Mouse (Mus musculus): ENCODE measurements around the gene Olfr1390. TPM values are rescaled to one million over a fixed set of nuclear protein-coding genes. Genes with fewer than 3 reads are reported as not detected.
"Not testable (repeated sequence)": the region's sequence is repeated elsewhere in the genome, so short reads cannot be mapped to it uniquely, and the experiment has no call there.

Gene Olfr1390
- total RNA-seq (2021), result not detected

- intact Hi-C loops (cut with DNase I), result no loop called here
- DNase-seq, result no peak
Measured at GRCm38 (mm10) chr11:49334888-49335287, at the start of gene Olfr1390. Gene Olfr1390 (plus strand): TSS chr11:49335188.

DNA sequence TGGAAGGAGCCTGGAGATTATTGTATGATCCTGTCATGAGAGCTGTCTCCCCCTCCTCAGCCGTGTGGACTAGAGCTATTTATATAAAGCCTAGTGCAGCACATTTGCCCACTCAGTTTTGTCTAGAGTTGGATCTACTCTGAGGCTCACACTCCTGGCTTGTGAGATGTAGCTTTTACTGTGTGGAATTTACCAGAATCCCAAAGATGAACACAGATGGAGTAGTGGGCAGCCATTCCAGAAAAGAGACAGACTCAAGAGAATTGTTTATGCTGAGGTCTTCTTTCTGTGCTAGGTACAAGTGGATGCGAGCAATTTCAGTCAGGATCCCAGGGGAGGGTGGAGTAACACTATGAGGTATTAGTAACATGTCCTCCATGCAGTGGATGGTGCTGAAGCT is 47.7 kb upstream of the Olfr1390 start:
- intact Hi-C loops (cut with DNase I), result no loop called here
- DNase-seq, result no peak

GRCm38 (mm10) chr11:49292777-49293176 is 42.2 kb upstream of the Olfr1390 start:
- no peak for DNase-seq
- intact Hi-C loops (cut with DNase I), result no loop called here

GRCm38 (mm10) chr11:49304441-49304840 is 30.5 kb upstream of the Olfr1390 start, which contains the start of gene Olfr10:
Gene Olfr10 (plus strand): TSS chr11:49304741.
- no peak for DNase-seq
- intact Hi-C loops (cut with DNase I), result no loop called here

DNA sequence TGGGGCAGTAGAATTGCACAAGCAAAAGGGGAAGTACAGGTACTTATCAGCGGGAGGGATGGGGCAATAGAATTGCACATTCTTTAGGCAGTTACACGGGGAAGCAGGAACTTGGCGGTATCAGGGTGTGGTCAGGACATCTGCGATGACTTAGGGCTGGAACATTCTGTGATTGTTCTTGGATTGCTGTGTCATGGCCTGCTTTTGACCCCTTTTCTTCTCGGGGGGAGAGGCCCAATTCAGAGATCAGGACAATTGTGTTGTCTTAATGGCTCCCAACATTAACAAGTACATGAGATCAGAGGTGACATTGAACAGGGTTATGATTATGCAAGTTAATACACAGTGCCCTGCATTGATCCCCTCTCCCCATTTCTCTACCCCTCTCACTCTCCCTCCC is 26.4 kb upstream of the Olfr1390 start:
- DNase-seq; intact Hi-C loops (cut with DNase I): not testable (repeated sequence)

DNA sequence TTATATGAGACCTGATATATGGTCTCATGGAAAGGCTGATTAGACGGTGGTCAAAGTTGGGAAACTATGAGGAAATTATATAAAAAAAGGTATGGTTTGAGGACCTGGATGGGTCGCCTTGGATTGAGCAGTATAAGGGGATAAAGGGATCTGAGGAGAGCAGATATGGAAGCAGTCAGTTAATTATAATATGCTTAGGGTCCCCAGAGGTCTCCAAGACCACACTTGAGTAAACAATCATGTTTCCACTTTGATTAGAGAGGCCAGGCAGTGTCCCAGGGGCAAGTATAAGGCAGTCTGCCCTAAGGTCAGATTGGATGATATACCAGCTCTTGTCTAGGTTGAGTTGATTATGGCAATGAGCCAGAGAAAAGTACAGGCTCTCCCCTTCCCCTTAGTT is 12.5 kb upstream of the Olfr1390 start, which contains the start of gene Olfr1391:
Gene Olfr1391 (plus strand): TSS at position 301 of the 400 bp plus-strand sequence.
- intact Hi-C loops (cut with DNase I), result no loop called here
- DNase-seq, result no peak

GRCm38 (mm10) chr11:49326726-49327125 is 8.3 kb upstream of the Olfr1390 start:
- intact Hi-C loops (cut with DNase I), result no loop called here
- DNase-seq, result no peak

DNA sequence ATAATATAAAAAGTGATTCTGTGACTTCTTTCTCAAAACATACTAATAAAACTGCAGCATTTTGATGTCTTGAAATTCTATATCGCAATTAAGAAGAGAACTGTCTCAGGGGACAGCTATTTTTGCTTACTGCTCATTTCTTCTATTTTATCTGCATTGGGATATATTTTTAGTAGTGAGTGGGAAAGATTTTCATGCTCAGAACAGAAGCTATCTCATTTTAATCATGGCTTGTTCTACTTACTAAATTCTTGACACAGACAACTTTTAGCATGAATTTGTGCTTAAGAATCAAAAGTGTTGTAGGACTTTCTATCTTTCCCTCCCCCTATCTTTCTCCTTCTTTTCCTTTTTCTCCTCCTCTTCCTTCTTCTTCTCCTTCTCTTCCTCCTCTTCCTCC is 5.3 kb upstream of the Olfr1390 start:
- intact Hi-C loops (cut with DNase I), result no loop called here
- no peak for DNase-seq

GRCm38 (mm10) chr11:49337150-49337832 is 2.3 kb downstream of the Olfr1390 start:
- intact Hi-C loops (cut with DNase I), result no loop called here
- no peak for DNase-seq

DNA sequence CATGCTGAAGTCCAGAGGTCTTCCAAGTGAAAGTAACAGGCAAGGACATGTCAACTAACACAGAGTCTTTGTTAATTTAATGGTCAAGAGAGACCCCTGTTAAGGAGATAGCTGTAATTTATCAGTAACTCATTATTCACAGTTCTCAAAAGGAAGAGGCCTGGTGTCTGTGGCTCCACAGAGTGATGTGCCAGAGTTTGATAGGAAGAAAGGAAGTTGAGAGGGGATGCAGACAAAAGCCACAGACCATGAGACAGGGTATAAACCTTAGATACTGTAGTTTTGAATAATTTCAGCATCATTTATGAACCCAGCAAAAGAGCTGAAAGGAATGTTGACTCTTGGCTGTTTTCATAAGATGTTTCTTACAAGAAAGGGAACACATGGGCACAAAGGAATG is 48.1 kb downstream of the Olfr1390 start:
- intact Hi-C loops (cut with DNase I), result no loop called here
- no peak for DNase-seq

DNA sequence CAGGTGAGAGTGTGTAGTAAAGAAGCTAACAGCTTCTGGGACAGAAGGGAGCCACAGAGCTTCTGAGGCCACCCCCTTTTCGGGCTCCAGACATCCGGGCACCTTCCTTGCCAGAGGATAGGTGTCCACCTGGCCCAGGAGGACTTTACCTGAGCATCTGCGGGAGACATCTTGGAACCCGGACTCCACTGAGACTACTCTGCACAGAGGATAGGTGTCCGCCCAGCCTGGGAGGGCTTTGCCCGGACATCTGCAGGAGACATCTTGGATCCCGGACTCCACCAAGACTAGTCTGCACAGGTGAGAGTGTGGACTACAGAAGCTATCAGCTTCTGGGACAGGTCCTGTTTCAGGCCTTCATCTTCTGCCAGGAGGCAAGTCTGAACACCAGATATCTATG is 51.1 kb downstream of the Olfr1390 start:
- intact Hi-C loops (cut with DNase I); DNase-seq: not testable (repeated sequence)

Other genes starting within 250 kb of the Olfr1390 start
- 1 to 10 TPM; 1.5 TPM for gene Olfr1396, start 220.3 kb upstream of the Olfr1390 start, total RNA-seq (2021)
- gene Olfr1395, start 192.9 kb upstream of the Olfr1390 start, total RNA-seq (2021), result not detected
- gene Olfr1394, start 180.8 kb upstream of the Olfr1390 start, total RNA-seq (2021), result not detected
- gene Btnl9, start 148.0 kb upstream of the Olfr1390 start, total RNA-seq (2021), result 10 to 100 TPM; 34.7 to 38.5 TPM
- 10 to 100 TPM; 25.8 to 26.8 TPM for gene Zfp62, start 131.9 kb upstream of the Olfr1390 start, total RNA-seq (2021)
- 10 to 100 TPM; 64.7 to 66.9 TPM for gene Mgat1, start 91.0 kb upstream of the Olfr1390 start, total RNA-seq (2021)
- gene Olfr1393, start 56.9 kb upstream of the Olfr1390 start, total RNA-seq (2021), result under 1 TPM in 1 of 2 experiments, not detected in 1; 0.19 TPM
- gene Olfr1392, start 49.9 kb upstream of the Olfr1390 start, total RNA-seq (2021), result not detected
- gene Olfr10, start 30.4 kb upstream of the Olfr1390 start, total RNA-seq (2021), result not detected
- gene Olfr1391, start 12.4 kb upstream of the Olfr1390 start, total RNA-seq (2021), result not detected
- not detected for gene Olfr1389, start 87.9 kb downstream of the Olfr1390 start, total RNA-seq (2021)
- gene Olfr1388, start 101.4 kb downstream of the Olfr1390 start, total RNA-seq (2021), result under 1 TPM in 1 of 2 experiments, not detected in 1; 0.22 TPM
- gene Olfr1387, start 120.2 kb downstream of the Olfr1390 start, total RNA-seq (2021), result under 1 TPM; 0.08 to 0.27 TPM
- gene Olfr1386, start 129.9 kb downstream of the Olfr1390 start, total RNA-seq (2021), result not detected
- gene Olfr1385, start 153.9 kb downstream of the Olfr1390 start, total RNA-seq (2021), result not detected
- under 1 TPM in 1 of 2 experiments, not detected in 1; 0.31 TPM for gene Olfr1384, start 171.5 kb downstream of the Olfr1390 start, total RNA-seq (2021)
- under 1 TPM in 1 of 2 experiments, not detected in 1; 0.69 TPM for gene Olfr1383, start 184.5 kb downstream of the Olfr1390 start, total RNA-seq (2021)
- gene Olfr1382, start 193.1 kb downstream of the Olfr1390 start, total RNA-seq (2021), result not detected
- not detected for gene Olfr1381, start 208.3 kb downstream of the Olfr1390 start, total RNA-seq (2021)
- gene Olfr1380, start 221.7 kb downstream of the Olfr1390 start, total RNA-seq (2021), result not detected

Data from heart, postnatal 36 days (tissue).